Mouse (Mus musculus) hindbrain, embryonic 13.5 days (tissue): ENCODE data around the gene Olfr1564. TPM values are rescaled to one million over a fixed set of nuclear protein-coding genes. Genes with fewer than 3 reads are reported as not detected.
"Not testable (repeated sequence)": the region's sequence is repeated elsewhere in the genome, so short reads cannot be mapped to it uniquely, and the experiment has no call there.

ENCODE experiments used
- ATAC-seq: fragments of 200-750 bp; cut with Nextera tagmentation; 2 replicates; pipeline ENCODE4 v1.8.0; 2017; ENCODE audit warnings: moderate TSS enrichment; ENCODE audit not compliant: low FRiP score
- H3K27ac ChIP-seq: fragments of 300-500 bp; sonication (generic); 2 replicates; pipeline ENCODE4 v1.5.1; 2015; ENCODE audit warnings: inconsistent platforms, mild to moderate bottlenecking, moderate library complexity
- H3K27me3 ChIP-seq: fragments of 300-500 bp; sonication (generic); 2 replicates; pipeline ENCODE4 v1.6.1; 2015; ENCODE audit warnings: mild to moderate bottlenecking, inconsistent platforms
- H3K36me3 ChIP-seq: fragments of 300-500 bp; sonication (generic); 2 replicates; pipeline ENCODE4 v1.6.1; 2015; ENCODE audit warnings: mild to moderate bottlenecking, inconsistent platforms
- H3K4me1 ChIP-seq: fragments of 300-500 bp; sonication (generic); replicated peaks from 2 replicates; pipeline ENCODE4 v1.6.1; 2015; ENCODE audit warnings: inconsistent platforms
- H3K4me2 ChIP-seq: fragments of 300-500 bp; sonication (generic); 2 replicates; pipeline ENCODE4 v1.6.1; 2015; ENCODE audit warnings: inconsistent platforms, mild to moderate bottlenecking, moderate library complexity
- H3K4me3 ChIP-seq: fragments of 300-500 bp; sonication (generic); 2 replicates; pipeline ENCODE4 v1.5.1; 2015; ENCODE audit warnings: mild to moderate bottlenecking, inconsistent platforms
- H3K9ac ChIP-seq: fragments of 300-500 bp; sonication (generic); 2 replicates; pipeline ENCODE4 v1.6.1; 2015; ENCODE audit warnings: mild to moderate bottlenecking, inconsistent platforms
- H3K9me3 ChIP-seq: fragments of 300-500 bp; sonication (generic); 2 replicates; pipeline ENCODE4 v1.6.1; 2016; ENCODE audit warnings: inconsistent platforms
- WGBS: fragments of 180-500 bp; shearing (Covaris S2); methylation state at CpG from one replicate; pipeline ENCODE4 v1.1.7; 2015; 5-methylcytosine and 5-hydroxymethylcytosine counted together
- polyA plus RNA-seq: library from polyadenylated mRNA; unstranded; fragments of >200 nt; fragmentation: Nextera tagmentation; extraction: Ambion mirVana; gene quantifications from 2 replicates; pipeline ENCODE4 v1.2.1, GENCODE M21; 2015

Olfr1564 gene
- polyA plus RNA-seq: 0.08 and 0.09 TPM in 2 replicates

GRCm38 (mm10) chr17:33221590-33221989 is at the start of gene Olfr1564:
TSS of gene Olfr1564 (minus strand) at chr17:33221690.
- H3K4me1 ChIP-seq: no peaks in the 10 kb centered on the region

GRCm38 (mm10) chr17:33268907-33269306 is 47.4 kb upstream of the Olfr1564 start:
- no peaks in the 10 kb centered on the region for H3K9me3 ChIP-seq
- H3K27ac ChIP-seq: no peak overlapping the region
- no peak overlapping the region for H3K4me2 ChIP-seq
- ATAC-seq: no peak
- H3K9ac ChIP-seq: no peak overlapping the region
- 88% methylated on average over 9 of the region's 9 CpGs for WGBS
- no peaks in the 10 kb centered on the region for H3K4me1 ChIP-seq
- H3K27me3 ChIP-seq: peaks cover 21% of the 10 kb centered on the region
- H3K36me3 ChIP-seq: no peaks in the 10 kb centered on the region
- no peak overlapping the region for H3K4me3 ChIP-seq

More at GRCm38 (mm10) chr17:33221590-33221989, at the start of gene Olfr1564:
- H3K9me3 ChIP-seq: peaks cover 15% of the 10 kb centered on the region
- 88% methylated on average over 2 of the region's 2 CpGs for whole genome bisulfite sequencing
- no peak within 1 kb of the TSS for H3K4me3 ChIP-seq
- H3K27me3 ChIP-seq: no peaks in the 10 kb centered on the region
- H3K27ac ChIP-seq: no peak within 1 kb of the TSS
- no peak within 1 kb of the TSS for H3K4me2 ChIP-seq
- ATAC-seq: no peak
- H3K9ac ChIP-seq: no peak within 1 kb of the TSS
- H3K36me3 ChIP-seq: no peaks in the 10 kb centered on the region

- H3K4me1 ChIP-seq: no peaks in the 10 kb centered on the region
- H3K9me3 ChIP-seq: no peaks in the 10 kb centered on the region
- H3K9ac ChIP-seq: no peak within 1 kb of the TSS
- H3K4me2 ChIP-seq: no peak within 1 kb of the TSS
- WGBS: 84% methylated on average over 1 of the region's 1 CpGs
- peaks cover 16% of the 10 kb centered on the region for H3K27me3 ChIP-seq
- H3K4me3 ChIP-seq: no peak within 1 kb of the TSS
- no peak within 1 kb of the TSS for H3K27ac ChIP-seq
- H3K36me3 ChIP-seq: no peaks in the 10 kb centered on the region
- no peak for ATAC-seq
Measured at GRCm38 (mm10) chr17:33264376-33264775, 42.9 kb upstream of the Olfr1564 start, which contains the start of gene Olfr63. TSS of gene Olfr63 (plus strand) at chr17:33264676.

DNA sequence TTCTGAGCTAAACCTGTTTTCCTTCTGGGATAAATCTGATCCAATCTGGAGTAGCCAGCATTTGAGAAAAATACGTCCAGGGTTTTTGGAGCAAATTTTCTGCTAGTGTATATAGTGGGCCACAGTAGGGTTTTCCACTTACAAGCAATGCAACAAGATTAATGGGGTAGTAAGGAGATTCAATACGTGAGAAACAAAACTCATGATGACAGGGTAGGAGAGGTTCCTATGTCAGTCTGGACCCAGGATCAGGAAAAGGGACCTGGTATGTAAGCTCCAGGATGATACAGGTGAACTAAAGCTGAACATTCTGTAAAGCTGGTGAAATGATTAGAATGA is 33.8 kb upstream of the Olfr1564 start:
- peak; percentile 65 for ATAC-seq
- no CpG with 5 or more reads among the region's 2 CpGs for WGBS
- H3K4me3 ChIP-seq, H3K36me3 ChIP-seq, H3K4me2 ChIP-seq, H3K27ac ChIP-seq, H3K9me3 ChIP-seq, H3K27me3 ChIP-seq, H3K4me1 ChIP-seq, H3K9ac ChIP-seq: not testable (repeated sequence)

DNA sequence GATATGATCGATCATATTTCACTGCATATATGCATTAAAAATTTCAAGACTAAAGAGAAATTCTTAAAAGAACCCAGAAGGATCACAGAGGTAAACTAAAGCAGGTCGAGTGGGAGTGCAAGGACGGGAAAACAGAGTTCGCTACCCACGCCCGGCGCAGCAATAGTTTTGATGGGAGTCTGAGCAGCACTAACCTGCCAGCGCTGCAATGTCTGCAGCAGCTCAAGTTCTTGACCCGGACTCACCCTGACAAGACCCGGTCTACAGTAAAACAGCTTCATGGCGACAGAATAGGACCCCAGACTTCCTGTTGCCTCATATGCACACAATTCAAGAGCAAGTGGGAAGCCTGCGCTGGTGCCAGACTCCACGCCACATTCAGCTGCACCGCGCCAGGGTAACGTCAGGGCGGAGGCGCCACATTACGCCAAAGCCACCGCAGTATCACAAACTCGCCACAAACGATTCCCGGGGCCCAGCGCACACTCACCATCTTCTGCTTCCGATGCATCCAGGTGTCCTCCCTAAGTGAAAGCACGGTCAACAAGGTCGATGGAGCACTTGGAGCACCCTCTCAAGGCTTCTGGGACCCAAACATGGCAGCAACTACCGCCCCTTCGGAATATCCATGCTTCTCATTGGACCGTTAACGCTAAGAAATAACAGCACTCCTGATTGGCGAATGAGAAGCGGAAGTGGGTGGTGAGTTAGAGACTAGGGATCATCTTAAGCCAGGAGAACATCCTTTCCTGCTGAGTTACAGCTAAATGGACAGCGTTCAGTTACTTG is 33.2 kb upstream of the Olfr1564 start, which contains the start of gene Zfp955a:
Zfp955a (minus strand) TSS at position 616 of the 789 bp plus-strand sequence.
- H3K27me3 ChIP-seq, H3K9ac ChIP-seq, H3K4me3 ChIP-seq, H3K4me1 ChIP-seq, H3K36me3 ChIP-seq, H3K9me3 ChIP-seq, H3K27ac ChIP-seq: not testable (repeated sequence)
- H3K4me2 ChIP-seq: peak within 1 kb of the TSS; percentile 23; the same call in 1 of the 2 replicates
- 29% methylated on average over 1 of the region's 34 CpGs for WGBS
- peak; percentile 99 for ATAC-seq

GRCm38 (mm10) chr17:33236646-33237045 is 15.2 kb upstream of the Olfr1564 start:
- not testable (repeated sequence) for ATAC-seq
- 97% methylated on average over 1 of the region's 1 CpGs for WGBS

DNA sequence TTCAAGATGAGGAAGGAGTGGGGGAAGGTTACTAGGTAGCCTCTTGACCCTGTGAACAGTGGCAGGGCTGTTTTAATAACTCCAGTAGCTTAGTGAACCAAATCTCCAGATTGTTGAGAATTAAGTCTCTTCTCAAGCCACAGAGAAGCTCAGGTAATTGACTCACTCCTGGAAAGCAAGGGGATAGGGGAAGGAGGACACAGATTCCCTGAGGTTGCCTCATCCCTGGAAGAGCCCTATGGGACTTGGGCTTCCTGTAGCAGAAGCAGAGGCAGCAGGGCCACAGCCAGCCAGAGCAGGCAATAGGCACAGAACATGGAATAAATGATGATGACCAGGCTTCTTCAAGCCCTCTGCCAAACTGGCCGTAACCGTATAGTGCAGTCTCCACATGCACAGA is 30.5 kb downstream of the Olfr1564 start, which contains the start of gene Olfr239:
Olfr239 (plus strand) TSS at position 301 of the 400 bp plus-strand sequence.
- not testable (repeated sequence) for ATAC-seq, H3K4me1 ChIP-seq, H3K9ac ChIP-seq, H3K4me2 ChIP-seq, H3K36me3 ChIP-seq, H3K9me3 ChIP-seq, H3K27ac ChIP-seq, H3K27me3 ChIP-seq, H3K4me3 ChIP-seq
- WGBS: no CpG with 5 or more reads among the region's 2 CpGs

More at GRCm38 (mm10) chr17:33236646-33237045, 15.2 kb upstream of the Olfr1564 start:
- H3K27me3 ChIP-seq, H3K27ac ChIP-seq, H3K4me1 ChIP-seq, H3K9ac ChIP-seq, H3K4me3 ChIP-seq, H3K4me2 ChIP-seq: not testable (repeated sequence)
- Histone ChIP-seq H3K36me3 (peaks cover 23% of the 10 kb centered on the region), H3K9me3 (peaks cover 26% of the 10 kb centered on the region)

DNA sequence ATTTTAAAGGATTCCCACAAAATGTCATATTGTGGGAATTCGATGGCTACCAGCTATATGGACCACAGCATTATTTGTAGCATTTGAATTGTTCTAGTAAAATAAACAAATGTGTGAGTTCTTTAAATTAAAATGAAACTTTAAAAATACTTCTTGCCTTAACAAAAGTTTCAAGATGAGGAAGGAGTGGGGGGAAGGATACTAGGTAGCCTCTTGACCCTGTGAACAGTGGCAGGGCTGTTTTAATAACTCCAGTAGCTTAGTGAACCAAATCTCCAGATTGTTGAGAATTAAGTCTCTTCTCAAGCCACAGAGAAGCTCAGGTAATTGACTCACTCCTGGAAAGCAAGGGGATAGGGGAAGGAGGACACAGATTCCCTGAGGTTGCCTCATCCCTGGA is 53.3 kb downstream of the Olfr1564 start, which contains the start of gene Olfr55:
Olfr55 (plus strand) TSS at position 301 of the 400 bp plus-strand sequence.
- 80% methylated on average over 1 of the region's 1 CpGs for WGBS
- H3K9me3 ChIP-seq, ATAC-seq, H3K9ac ChIP-seq, H3K4me1 ChIP-seq, H3K36me3 ChIP-seq, H3K27ac ChIP-seq, H3K27me3 ChIP-seq, H3K4me3 ChIP-seq, H3K4me2 ChIP-seq: not testable (repeated sequence)

Other genes with a start within 250 kb of the Olfr1564 start
- gene Zfp952, start 228.6 kb downstream of the Olfr1564 start, polyA plus RNA-seq: 19.8 and 22.7 TPM in 2 replicates
- 25.5 and 26.5 TPM in 2 replicates for gene Zfp763, start 188.3 kb downstream of the Olfr1564 start, polyA plus RNA-seq
- not detected in 2 replicates for gene 4921501E09Rik, start 153.6 kb downstream of the Olfr1564 start, polyA plus RNA-seq
- 21.4 and 23.8 TPM in 2 replicates for gene Zfp563, start 132.4 kb downstream of the Olfr1564 start, polyA plus RNA-seq
- gene Morc2b, start 82.0 kb downstream of the Olfr1564 start, polyA plus RNA-seq: 0.63 and 0.77 TPM in 2 replicates
- gene Olfr55, start 53.2 kb downstream of the Olfr1564 start, polyA plus RNA-seq: 0.04 and 0.06 TPM in 2 replicates
- gene Olfr239, start 30.4 kb downstream of the Olfr1564 start, polyA plus RNA-seq: not detected in 2 replicates
- gene Zfp955a, start 33.5 kb upstream of the Olfr1564 start, polyA plus RNA-seq: 23.0 and 23.3 TPM in 2 replicates
- 0.05 TPM in 1 of 2 replicates, not detected in the other for gene Olfr63, start 43.0 kb upstream of the Olfr1564 start, polyA plus RNA-seq
- gene Zfp955b, start 67.9 kb upstream of the Olfr1564 start, polyA plus RNA-seq: 18.4 and 18.6 TPM in 2 replicates
- 14.2 and 15.6 TPM in 2 replicates for gene Zfp81, start 137.2 kb upstream of the Olfr1564 start, polyA plus RNA-seq
- 15.7 and 17.0 TPM in 2 replicates for gene Zfp101, start 173.0 kb upstream of the Olfr1564 start, polyA plus RNA-seq
- gene Actl9, start 211.2 kb upstream of the Olfr1564 start, polyA plus RNA-seq: not detected in 2 replicates